Mouse (Mus musculus): ENCODE measurements around the gene Zswim7.
A peak's percentile ranks its signal among the peaks of the same experiment; 100 is the strongest.

The Zswim7 gene

GRCm38 (mm10) chr11:62251047-62251446, 30.1 kb downstream of the Zswim7 start:
- DNase-seq = no peak

GRCm38 (mm10) chr11:62249266-62250037, 31.7 kb downstream of the Zswim7 start:
- DNase-seq = peak; percentile 31

- DNase-seq = peak; percentile 20
These were observed 32.6 kb downstream of the Zswim7 start, which contains the start of gene Adora2b for GRCm38 (mm10) chr11:62248401-62249244. TSS of gene Adora2b (plus strand) at chr11:62248984.

- DNase-seq = no peak
These were observed 33.3 kb downstream of the Zswim7 start for GRCm38 (mm10) chr11:62247759-62248400.

- no peak for DNase-seq
These were observed 36.7 kb downstream of the Zswim7 start for GRCm38 (mm10) chr11:62244471-62244870.

- DNase-seq = no peak
These were observed 37.3 kb downstream of the Zswim7 start for GRCm38 (mm10) chr11:62243871-62244270.

- DNase-seq = no peak
These were observed 40.4 kb downstream of the Zswim7 start for GRCm38 (mm10) chr11:62240631-62241261.

- no peak for DNase-seq
These were observed 56.4 kb downstream of the Zswim7 start for GRCm38 (mm10) chr11:62224797-62225196.

- DNase-seq = peak; percentile 31
These were observed 57.2 kb downstream of the Zswim7 start for GRCm38 (mm10) chr11:62223962-62224361.

- no peak for DNase-seq
These were observed 57.8 kb downstream of the Zswim7 start for GRCm38 (mm10) chr11:62223416-62223815.

- DNase-seq = no peak
These were observed 60.2 kb downstream of the Zswim7 start for GRCm38 (mm10) chr11:62220756-62221510.

- no peak for DNase-seq
These were observed 63.4 kb downstream of the Zswim7 start for GRCm38 (mm10) chr11:62217751-62218150.
